Mouse (Mus musculus) CH12.LX (cell line): ENCODE results near the gene Myoc. TPM values are rescaled to one million over a fixed set of nuclear protein-coding genes. Genes with fewer than 3 reads are reported as not detected.

Experiments
- DNase-seq: peaks from one replicate; pipeline ENCODE4 v3.0.0-alpha.2; 2013; ENCODE audit errors: extremely low read depth
- H3K27ac ChIP-seq: 2 replicates; pipeline ENCODE4 v1.5.1; 2012; ENCODE audit warnings: low read depth, mild to moderate bottlenecking, control low read depth, moderate library complexity; ENCODE audit not compliant: insufficient read depth
- H3K27me3 ChIP-seq: replicated peaks from 2 replicates; pipeline ENCODE3; 2012; ENCODE audit warnings: inconsistent platforms
- H3K36me3 ChIP-seq, 2 experiments: replicated peaks in 1 of 2; 2 replicates each; pipeline versions ENCODE3 to v1.6.1; 2012; ENCODE audit warnings: inconsistent platforms in 1 of 2, low read length in 1 of 2, mild to moderate bottlenecking in 1 of 2, mixed read lengths in 1 of 2, moderate library complexity in 1 of 2; ENCODE audit not compliant: control insufficient read depth in 1 of 2, insufficient read depth in 1 of 2
- H3K4me1 ChIP-seq, 2 experiments: 2 replicates each; pipeline ENCODE4 v1.6.1; 2012; ENCODE audit warnings: inconsistent platforms in 1 of 2, moderate library complexity in 1 of 2; ENCODE audit not compliant: insufficient read depth in 2 of 2, control insufficient read depth in 1 of 2
- H3K4me2 ChIP-seq: 2 replicates; pipeline ENCODE4 v1.6.1; 2012; ENCODE audit warnings: low read depth, mild to moderate bottlenecking, control low read depth; ENCODE audit not compliant: poor library complexity, insufficient read depth, severe bottlenecking
- H3K4me3 ChIP-seq, 3 experiments: fragments of 150-350 bp in 1 of 3; sonication (generic) in 1 of 3; replicated peaks in 1 of 3; 2 replicates each; pipeline versions ENCODE3 to v1.5.1; 2011 to 2012; ENCODE audit warnings: low read depth in 2 of 3, low read length in 2 of 3, mild to moderate bottlenecking in 2 of 3, moderate library complexity in 2 of 3, control low read depth in 1 of 3, improper control_type of control experiment in 1 of 3, inconsistent platforms in 1 of 3, mixed read lengths in 1 of 3; ENCODE audit not compliant: poor library complexity in 1 of 3
- H3K79me2 ChIP-seq: replicated peaks from 2 replicates; pipeline ENCODE4 v1.6.1; 2012; ENCODE audit warnings: mild to moderate bottlenecking, moderate library complexity; ENCODE audit not compliant: control insufficient read depth, poor library complexity, insufficient read depth, severe bottlenecking; ENCODE audit errors: extremely low read depth
- H3K9ac ChIP-seq: 2 replicates; pipeline ENCODE4 v1.6.1; 2012; ENCODE audit warnings: low read depth, mild to moderate bottlenecking, control low read depth, moderate library complexity; ENCODE audit not compliant: insufficient read depth
- H3K9me3 ChIP-seq: replicated peaks from 2 replicates; pipeline ENCODE3; 2012; ENCODE audit warnings: low read length, inconsistent platforms, mixed read lengths
- EP300 ChIP-seq: IDR thresholded peaks from 2 replicates; pipeline ENCODE4 v1.6.1; 2011; ENCODE audit warnings: low read length, improper control_type of control experiment
- ETS1 ChIP-seq: conservative IDR thresholded peaks from 2 replicates; pipeline ENCODE4 v1.6.1; 2012; ENCODE audit warnings: low read depth, mild to moderate bottlenecking, inconsistent platforms, low read length, improper control_type of control experiment, moderate library complexity
- HCFC1 ChIP-seq: IDR thresholded peaks from 2 replicates; pipeline ENCODE4 v1.6.1; 2012; ENCODE audit warnings: low read depth, mild to moderate bottlenecking, inconsistent platforms, low read length, improper control_type of control experiment
- IRF4 ChIP-seq: IDR thresholded peaks from 2 replicates; pipeline ENCODE4 v1.6.1; 2014; ENCODE audit warnings: low read depth, mild to moderate bottlenecking, inconsistent platforms, low read length, improper control_type of control experiment
- KAT2A ChIP-seq: IDR thresholded peaks from 2 replicates; pipeline ENCODE4 v1.6.1; 2012; ENCODE audit warnings: low read length, improper control_type of control experiment, inconsistent platforms; ENCODE audit not compliant: insufficient replicate concordance
- MAX ChIP-seq: IDR thresholded peaks from 2 replicates; pipeline ENCODE4 v1.6.1; 2011; ENCODE audit warnings: low read length, improper control_type of control experiment
- MEF2A ChIP-seq: IDR thresholded peaks from 2 replicates; pipeline ENCODE4 v1.6.1; 2014; ENCODE audit warnings: low read depth, mild to moderate bottlenecking, inconsistent platforms, low read length, improper control_type of control experiment, borderline replicate concordance
- MXI1 ChIP-seq: IDR thresholded peaks from 2 replicates; pipeline ENCODE4 v1.6.1; 2011; ENCODE audit warnings: mild to moderate bottlenecking, low read depth, low read length, improper control_type of control experiment
- MYC ChIP-seq: IDR thresholded peaks from 2 replicates; pipeline ENCODE4 v1.6.1; 2011; ENCODE audit warnings: low read depth, mild to moderate bottlenecking, improper control_type of control experiment, low read length
- NELFE ChIP-seq: IDR thresholded peaks from 2 replicates; pipeline ENCODE4 v1.6.1; 2011; ENCODE audit warnings: low read depth, low read length, improper control_type of control experiment
- NRF1 ChIP-seq: IDR thresholded peaks from 2 replicates; pipeline ENCODE4 v1.6.1; 2014; ENCODE audit warnings: low read depth, mild to moderate bottlenecking, inconsistent platforms, low read length, improper control_type of control experiment, moderate library complexity
- PAX5 ChIP-seq: IDR thresholded peaks from 2 replicates; pipeline ENCODE4 v1.6.1; 2012; ENCODE audit warnings: low read length, inconsistent platforms, mixed read lengths
- POLR2A ChIP-seq: IDR thresholded peaks from 2 replicates; pipeline ENCODE4 v1.6.1; 2011; ENCODE audit warnings: low read depth, mild to moderate bottlenecking, improper control_type of control experiment, low read length
- RCOR1 ChIP-seq: conservative IDR thresholded peaks from 2 replicates; pipeline ENCODE4 v1.6.1; 2012; ENCODE audit warnings: low read depth, mild to moderate bottlenecking, inconsistent platforms, low read length, improper control_type of control experiment
- SMC3 ChIP-seq: IDR thresholded peaks from 2 replicates; pipeline ENCODE4 v1.6.1; 2011; ENCODE audit warnings: low read depth, low read length, improper control_type of control experiment
- TBP ChIP-seq: conservative IDR thresholded peaks from 2 replicates; pipeline ENCODE4 v1.6.1; 2011; ENCODE audit warnings: low read depth, low read length, improper control_type of control experiment
- TCF12 ChIP-seq: IDR thresholded peaks from 2 replicates; pipeline ENCODE4 v1.6.1; 2014; ENCODE audit warnings: low read depth, mild to moderate bottlenecking, inconsistent platforms, low read length, improper control_type of control experiment
- UBTF ChIP-seq: IDR thresholded peaks from 2 replicates; pipeline ENCODE4 v1.6.1; 2012; ENCODE audit warnings: low read depth, mild to moderate bottlenecking, inconsistent platforms, low read length, improper control_type of control experiment, moderate library complexity
- ZC3H11A ChIP-seq: IDR thresholded peaks from 2 replicates; pipeline ENCODE4 v1.6.1; 2012; ENCODE audit warnings: low read depth, mild to moderate bottlenecking, inconsistent platforms, low read length, improper control_type of control experiment
- ZKSCAN1 ChIP-seq: IDR thresholded peaks from 2 replicates; pipeline ENCODE4 v1.6.1; 2012; ENCODE audit warnings: low read depth, inconsistent platforms, low read length, improper control_type of control experiment, borderline replicate concordance
- dilution Hi-C: fragments of 300-500 bp; cut with MboI; formaldehyde crosslinking; loops from 2 replicates; pipeline ENCODE4 v1.14.3; 2020; ENCODE audit warnings: low sequenced_read_pairs; ENCODE audit not compliant: extremely low pct_unique_long_range_greater_than_20kb, extremely low pct_ligation_motif_present
- in situ Hi-C: fragments of 300-500 bp; cut with MboI; formaldehyde crosslinking; loops from 3 replicates; pipeline ENCODE4 v1.14.3; 2019; ENCODE audit warnings: low sequenced_read_pairs, low pct_ligation_motif_present, low pct_unique_long_range_greater_than_20kb, mixed read lengths
- polyA plus RNA-seq: library from polyadenylated mRNA; unstranded; fragments of >175 nt; gene quantifications from 2 replicates; pipeline ENCODE4 v1.2.1, GENCODE M21; 2012; ENCODE audit warnings: low read depth; ENCODE audit not compliant: insufficient read length
- total RNA-seq, 2 experiments: library from RNA; depleted of rRNA; stranded (reverse); fragments of 300-350 nt in 1 of 2; fragments of >200 nt in 1 of 2; gene quantifications; 2 replicates each; pipeline ENCODE4 v1.2.3; 2012 to 2014

The Myoc gene
- total and polyA plus RNA-seq, 3 experiments: not detected

DNA sequence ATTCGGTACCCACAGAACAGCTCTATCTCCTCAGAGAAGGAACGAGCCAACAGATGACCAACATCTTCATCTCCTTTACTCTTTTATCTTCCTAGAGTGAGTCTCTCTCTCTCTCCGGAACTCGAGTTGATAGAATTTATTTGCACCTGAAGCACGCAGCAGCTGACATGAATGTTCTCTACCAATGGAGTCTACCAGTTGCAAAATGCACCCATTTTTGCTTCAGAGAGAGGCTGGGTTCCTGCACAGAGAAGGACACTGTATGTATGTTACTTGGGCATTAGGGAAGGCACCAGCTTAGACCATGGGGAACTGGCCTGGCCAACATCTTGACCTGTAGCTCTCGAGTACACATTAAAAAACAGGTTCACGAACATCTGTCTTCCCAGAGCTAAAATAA, 19.2 kb downstream of the Myoc start, which contains the start of gene Myocos:
TSS of gene Myocos (minus strand) at position 101 of the 400 bp plus-strand sequence.
- H3K27me3 ChIP-seq: no peaks in the 10 kb centered on the region
- peaks cover 0 to 15% of the 10 kb centered on the region in 2 experiments; a peak in 3 of 4 replicates for H3K4me1 ChIP-seq
- no peak within 1 kb of the TSS for H3K27ac ChIP-seq
- dilution Hi-C loops (no loop called here), in situ Hi-C loops (no loop called here)
- no peak within 1 kb of the TSS for H3K4me2 ChIP-seq
- no peaks in the 10 kb centered on the region for H3K79me2 ChIP-seq
- H3K4me3 ChIP-seq: no peak within 1 kb of the TSS
- no peak for DNase-seq
- no peaks in the 10 kb centered on the region for H3K9me3 ChIP-seq
- TF ChIP-seq PAX5 (no peak), MEF2A (no peak), MAX (no peak), TCF12 (no peak), SMC3 (no peak), TBP (no peak), UBTF (no peak), ETS1 (no peak), EP300 (no peak), HCFC1 (no peak), IRF4 (no peak), RCOR1 (no peak)
- H3K9ac ChIP-seq: no peak within 1 kb of the TSS
- H3K36me3 ChIP-seq: no peaks in the 10 kb centered on the region

DNA sequence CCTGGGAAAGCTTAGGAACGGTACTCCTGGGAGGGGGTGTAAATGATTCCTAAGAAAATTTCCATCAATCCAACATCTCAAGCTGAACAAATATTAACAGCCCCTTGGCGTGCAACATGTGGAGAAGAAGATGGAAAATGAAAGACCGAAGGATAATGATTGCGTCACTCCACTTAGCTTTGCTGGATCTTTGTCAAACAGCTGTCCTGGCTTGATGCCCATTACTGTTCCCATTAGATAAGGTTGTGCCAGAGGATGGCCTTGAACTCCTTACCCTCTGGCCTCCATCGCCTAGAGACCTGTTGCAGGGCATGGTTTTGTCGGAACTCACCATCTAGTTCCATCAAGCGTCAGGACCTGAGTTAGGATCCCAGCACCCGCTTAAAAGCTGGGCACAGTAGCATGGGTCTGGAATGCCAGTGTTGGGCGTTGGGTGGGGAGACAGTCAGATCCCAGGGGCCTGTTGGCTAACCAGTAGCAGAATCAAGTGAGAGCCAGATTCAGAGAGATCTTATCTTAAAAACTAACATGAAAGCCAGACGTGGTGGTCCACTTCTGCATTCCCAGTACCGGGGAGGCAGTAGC, 21.4 kb downstream of the Myoc start:
- dilution Hi-C loops: no loop called here
- H3K4me3 ChIP-seq: no peak overlapping the region
- no peaks in the 10 kb centered on the region for H3K9me3 ChIP-seq
- H3K27me3 ChIP-seq: no peaks in the 10 kb centered on the region
- TF ChIP-seq MXI1: no peak
- no peak for TF ChIP-seq POLR2A
- TF ChIP-seq IRF4: no peak
- no peak for TF ChIP-seq NELFE
- TF ChIP-seq MEF2A: no peak
- TF ChIP-seq SMC3: no peak
- TF ChIP-seq NRF1: no peak
- no peak for TF ChIP-seq ZC3H11A
- no peak for TF ChIP-seq ETS1
- TF ChIP-seq MYC: no peak
- no peak for TF ChIP-seq ZKSCAN1
- no peak for TF ChIP-seq EP300
- TF ChIP-seq KAT2A: no peak
- DNase-seq: no peak
- H3K27ac ChIP-seq: no peak overlapping the region
- H3K36me3 ChIP-seq: no peaks in the 10 kb centered on the region
- no peaks in the 10 kb centered on the region for H3K79me2 ChIP-seq
- no peak overlapping the region for H3K9ac ChIP-seq
- in situ Hi-C loops: loop anchor here (5.0 to 10.0 kb wide), 2 partner anchors 108 to 296 kb away; no protein-coding TSS in a partner anchor
- H3K4me2 ChIP-seq: no peak overlapping the region
- peaks cover 0 to 1% of the 10 kb centered on the region in 2 experiments; a peak in 2 of 4 replicates for H3K4me1 ChIP-seq
